Mouse (Mus musculus) left cerebral cortex, postnatal 10 days (tissue): ENCODE measurements at regions not wholly inside any gene's neighbourhood (a gene's known extent, or its start where the extent isn't known, plus 50 kb on each side); places are given as distances from the start of the nearest gene placed in this dataset.

Experiments
- DNase-seq, 2 experiments: peaks; one replicate each; pipeline ENCODE4 v3.0.0; 2021 to 2022; ENCODE audit warnings: low spot score in 2 of 2, mixed read lengths in 1 of 2; ENCODE audit errors: extremely low spot score in 1 of 2
- intact Hi-C: fragments of 180-260 bp; cut with DNase I; formaldehyde crosslinking; loops from one replicate; pipeline ENCODE4 v1.15.1; 2025

GRCm38 (mm10) chrX:162257398-162257797 lies 97.9 kb upstream of the Nhs start:
- intact Hi-C loops: no loop called here
- no peak for DNase-seq

GRCm38 (mm10) chrX:162255873-162256272 lies 96.3 kb upstream of the Nhs start:
- intact Hi-C loops: no loop called here
- no peak for DNase-seq

- DNase-seq: peak in 1 of 2 experiments; percentile 17
- intact Hi-C loops: no loop called here
Observed at GRCm38 (mm10) chrX:162241291-162241690, 81.8 kb upstream of the Nhs start.

- intact Hi-C loops: no loop called here
- no peak for DNase-seq
Observed at GRCm38 (mm10) chrX:162235552-162235951, 76.0 kb upstream of the Nhs start.

GRCm38 (mm10) chrX:162210848-162211247 lies 51.3 kb upstream of the Nhs start:
- intact Hi-C loops: no loop called here

More at GRCm38 (mm10) chrX:162210848-162211247, 51.3 kb upstream of the Nhs start:
- DNase-seq: peak in 1 of 2 experiments; percentile 4
